Mouse (Mus musculus) left cerebral cortex, adult 18-20 months (tissue): ENCODE data around the gene Ccl27b. TPM values are rescaled to one million over a fixed set of nuclear protein-coding genes. Genes with fewer than 3 reads are reported as not detected.
"Not testable (repeated sequence)": the region's sequence is repeated elsewhere in the genome, so short reads cannot be mapped to it uniquely, and the experiment has no call there.

Experiments
- DNase-seq, 2 experiments: peaks; one replicate each; pipeline ENCODE4 v3.0.0; 2021 to 2022; ENCODE audit warnings: low spot score in 2 of 2, mixed read lengths in 1 of 2
- long read RNA-seq, 2 experiments: library from polyadenylated mRNA; stranded (forward); transcript quantifications; one replicate each; pipeline ENCODE4 v2.0.0; 2021
- total RNA-seq, 2 experiments: library from RNA; stranded (reverse); gene quantifications; 2 replicates each; pipeline ENCODE4 v1.2.3; 2021

Ccl27b gene
- total RNA-seq = 1 to 10 TPM; 4.6 to 9.6 TPM
- long read RNA-seq, experiment 1, partial matches to known transcripts = 2 of 10 reads
- long read RNA-seq, experiment 1, other reads (novel, unspliced or antisense) = 8 of 10 reads
- long read RNA-seq, experiment 2, partial matches to known transcripts = 0 of 4 reads
- long read RNA-seq, experiment 2, other reads (novel, unspliced or antisense) = 4 of 4 reads

DNA sequence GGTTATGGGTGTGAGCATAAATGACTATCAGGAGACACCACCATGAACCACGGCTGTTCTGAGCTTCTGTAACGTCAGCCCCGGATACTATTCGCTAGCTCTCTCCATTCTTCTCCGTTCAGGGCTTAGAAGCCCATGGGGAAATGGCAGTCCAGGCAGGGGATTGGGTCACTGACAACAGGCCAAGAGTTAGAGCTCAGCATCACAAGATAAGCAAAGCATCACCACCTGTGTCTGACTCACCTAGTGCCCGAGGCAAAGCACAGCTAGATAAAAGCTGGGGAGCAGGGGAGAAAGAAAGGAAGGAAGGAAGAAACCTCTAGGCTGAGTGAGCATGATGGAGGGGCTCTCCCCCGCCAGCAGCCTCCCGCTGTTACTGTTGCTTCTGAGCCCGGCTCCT is at the start of gene Ccl27b:
Gene Ccl27b, plus strand, starts transcription at position 301 of the 400 bp plus-strand sequence.
- not testable (repeated sequence) for DNase-seq

DNA sequence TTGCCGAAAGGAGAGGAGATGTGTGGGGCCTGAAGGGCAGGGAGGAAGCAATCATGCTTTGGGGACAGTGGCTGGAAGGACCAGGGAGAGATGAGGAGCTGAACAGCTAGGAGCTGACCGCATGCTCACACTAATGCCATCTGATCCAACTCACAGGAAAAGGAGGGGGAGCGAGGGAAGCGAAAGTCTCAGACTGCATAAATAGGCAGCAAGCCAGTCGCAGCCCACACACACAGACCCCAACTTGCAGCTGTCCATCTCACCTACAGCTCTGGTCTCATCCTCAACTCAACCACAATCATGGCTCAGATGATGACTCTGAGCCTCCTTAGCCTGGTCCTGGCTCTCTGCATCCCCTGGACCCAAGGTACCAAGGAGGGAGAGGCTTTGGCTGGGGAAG is 43.2 kb upstream of the Ccl27b start, which contains the start of gene Gm10591:
Gene Gm10591, plus strand, starts transcription at position 301 of the 400 bp plus-strand sequence.
- DNase-seq = not testable (repeated sequence)

DNA sequence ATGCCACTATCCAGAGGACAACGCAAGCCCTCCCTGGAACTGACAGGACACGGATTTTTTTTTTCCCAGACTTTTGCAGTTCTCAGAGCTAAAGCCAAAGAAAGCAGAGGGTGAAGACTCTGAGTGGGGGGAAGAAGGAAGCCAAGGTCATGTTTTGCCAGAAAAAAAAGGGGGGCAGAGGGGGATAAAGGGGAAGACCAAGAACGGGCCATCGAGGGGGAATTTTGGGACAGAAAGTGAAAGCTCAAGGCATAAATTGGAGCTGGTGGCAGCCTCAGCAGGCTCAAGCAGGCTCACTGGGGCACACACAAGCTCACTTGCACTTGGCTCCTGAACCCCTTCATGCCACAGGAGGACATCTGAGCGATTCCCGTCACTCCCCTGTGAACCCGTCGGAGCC is 25.6 kb upstream of the Ccl27b start, which contains the start of gene Gm2564:
Gene Gm2564, plus strand, starts transcription at position 301 of the 400 bp plus-strand sequence.
- not testable (repeated sequence) for DNase-seq

DNA sequence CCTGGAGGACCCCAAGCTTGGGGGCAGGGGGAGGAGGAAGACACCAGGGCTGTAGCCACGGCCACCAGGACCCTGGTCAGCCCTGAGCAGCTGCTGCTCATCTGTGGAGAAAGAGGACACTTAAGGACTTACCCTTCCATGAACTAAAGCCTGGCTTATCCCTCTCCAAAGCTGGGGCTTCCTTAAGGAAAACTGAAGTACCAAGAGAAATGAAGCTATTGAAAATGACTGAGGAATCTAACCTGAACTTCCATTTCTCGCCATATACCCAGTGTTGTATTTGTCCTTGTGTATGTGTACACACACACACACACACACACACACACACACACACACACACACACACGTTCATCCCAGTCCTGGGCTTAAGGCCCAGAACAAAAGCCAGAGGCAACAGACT is 6.7 kb downstream of the Ccl27b start, which contains the start of gene Il11ra2:
Gene Il11ra2, minus strand, starts transcription at position 101 of the 400 bp plus-strand sequence.
- not testable (repeated sequence) for DNase-seq

DNA sequence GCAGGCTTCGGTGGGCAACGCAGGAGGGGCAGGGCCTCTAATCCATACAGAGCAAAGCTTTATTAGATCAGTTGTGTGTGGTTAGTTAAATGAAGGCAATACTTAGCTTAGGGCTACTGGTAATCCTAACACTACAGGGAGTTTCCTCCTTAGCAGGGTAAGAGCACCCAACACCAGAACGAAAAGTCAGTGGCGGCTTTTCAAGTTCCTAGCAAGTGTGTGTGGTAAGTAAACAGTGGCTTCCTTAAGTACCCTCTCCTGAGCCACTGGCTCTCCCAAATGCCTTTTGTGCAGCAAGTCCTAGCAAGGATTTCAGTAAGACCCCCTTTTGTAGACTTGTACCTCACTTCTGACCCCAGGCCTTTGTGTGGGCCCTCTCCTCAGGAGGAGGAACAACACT is 20.4 kb downstream of the Ccl27b start:
- DNase-seq = not testable (repeated sequence)

DNA sequence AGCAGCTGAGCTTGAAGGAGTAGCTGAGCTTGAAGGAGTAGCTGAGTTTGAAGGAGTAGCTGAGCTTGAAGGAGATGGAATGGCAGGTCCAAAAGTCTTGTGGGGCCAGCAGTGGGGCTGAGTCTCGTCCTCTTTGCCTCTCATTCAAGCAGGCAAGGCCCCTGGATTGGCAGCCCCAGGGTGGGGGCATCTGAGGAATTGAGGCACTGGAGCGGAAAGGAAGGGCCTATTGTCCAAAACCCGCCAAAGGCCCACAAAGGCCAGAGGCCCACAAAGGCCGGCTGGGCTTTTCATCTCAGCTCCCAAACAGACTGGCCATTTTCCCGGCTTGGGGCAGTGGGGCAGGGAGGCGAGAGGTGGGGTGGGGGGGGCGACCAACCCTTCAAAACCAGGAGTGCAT is 24.3 kb downstream of the Ccl27b start:
- not testable (repeated sequence) for DNase-seq

DNA sequence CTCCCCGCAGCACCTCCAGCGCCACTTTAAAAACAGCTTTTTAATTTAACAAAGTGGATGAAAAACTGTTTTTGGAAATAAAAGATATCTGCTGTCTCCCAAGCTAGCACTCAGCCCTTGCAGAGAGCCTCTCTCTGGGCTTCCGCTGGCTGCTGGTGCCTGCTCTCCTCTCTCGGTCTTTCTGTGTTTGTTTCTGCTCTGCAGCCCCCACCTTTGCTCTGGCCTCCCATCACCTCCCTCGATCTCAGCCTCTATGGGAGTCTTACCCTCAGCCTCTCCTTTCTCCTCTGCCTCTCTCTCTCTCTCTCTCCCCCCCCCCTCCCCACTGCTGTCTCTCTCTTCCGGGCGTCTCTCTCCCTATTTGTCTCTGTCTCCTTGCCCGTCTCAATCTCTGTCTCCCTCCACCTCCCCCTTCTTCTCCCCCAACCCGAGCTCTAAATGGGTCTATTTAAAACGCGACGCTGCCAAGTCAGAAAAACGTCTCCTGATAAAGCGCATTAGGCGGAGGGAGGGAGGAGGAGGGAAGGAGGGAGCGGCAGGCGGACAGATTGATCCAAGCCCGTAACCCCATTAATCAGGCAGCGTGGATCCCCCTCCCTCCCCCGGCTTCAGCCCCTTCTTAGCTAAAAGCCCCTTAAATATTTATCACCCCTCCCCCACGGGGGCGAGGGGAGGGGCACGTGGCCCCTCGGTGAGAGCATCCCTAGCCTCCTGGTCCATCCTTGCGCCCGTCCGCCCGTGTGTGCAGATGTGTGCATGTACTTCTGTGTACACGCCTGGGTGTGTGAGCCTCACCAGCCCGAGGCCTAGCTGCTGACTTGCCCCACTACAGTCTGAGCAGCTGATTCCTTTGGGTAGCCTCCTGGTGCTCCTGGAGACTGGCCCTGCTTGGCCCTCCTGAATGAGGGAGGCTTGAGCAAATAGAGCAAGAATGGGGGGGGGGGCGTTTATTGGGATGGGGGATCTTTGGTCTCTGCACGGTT is 25.6 kb downstream of the Ccl27b start:
- DNase-seq = not testable (repeated sequence)

DNA sequence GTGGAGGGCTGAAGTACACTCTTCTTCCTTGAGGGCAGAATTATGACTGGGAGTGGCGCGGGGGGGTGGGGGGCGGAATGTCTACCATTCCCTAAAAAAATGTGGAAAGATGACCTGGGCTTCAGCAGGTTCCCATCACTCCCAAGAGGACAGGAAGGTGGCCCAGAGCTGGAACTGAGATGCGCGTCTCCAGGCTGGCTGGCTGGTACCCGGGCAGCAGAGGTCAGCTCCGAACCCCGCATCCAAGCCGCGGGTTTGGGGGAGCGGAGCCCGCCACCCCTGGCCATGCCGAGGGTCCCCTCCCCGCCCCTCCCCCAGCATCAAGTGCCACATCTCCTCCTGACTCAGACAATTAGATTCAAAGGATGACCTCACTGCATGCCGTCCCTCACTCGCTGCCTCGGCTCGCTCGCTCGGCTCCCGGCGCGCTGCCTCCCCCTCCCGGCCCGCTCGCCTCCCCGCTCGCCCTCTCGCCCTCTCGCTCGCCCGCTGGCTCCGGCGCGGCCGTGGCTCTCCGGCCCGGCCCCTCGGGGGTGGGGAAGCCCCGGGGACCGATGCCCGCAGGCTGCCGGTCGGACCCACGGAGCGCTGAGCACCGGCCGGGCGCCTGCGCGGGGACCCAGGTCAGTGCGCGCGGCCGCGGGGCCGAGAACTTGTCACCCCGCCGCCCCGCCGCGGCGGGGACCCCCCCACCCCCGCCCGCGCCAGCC is 26.6 kb downstream of the Ccl27b start:
- not testable (repeated sequence) for DNase-seq

DNA sequence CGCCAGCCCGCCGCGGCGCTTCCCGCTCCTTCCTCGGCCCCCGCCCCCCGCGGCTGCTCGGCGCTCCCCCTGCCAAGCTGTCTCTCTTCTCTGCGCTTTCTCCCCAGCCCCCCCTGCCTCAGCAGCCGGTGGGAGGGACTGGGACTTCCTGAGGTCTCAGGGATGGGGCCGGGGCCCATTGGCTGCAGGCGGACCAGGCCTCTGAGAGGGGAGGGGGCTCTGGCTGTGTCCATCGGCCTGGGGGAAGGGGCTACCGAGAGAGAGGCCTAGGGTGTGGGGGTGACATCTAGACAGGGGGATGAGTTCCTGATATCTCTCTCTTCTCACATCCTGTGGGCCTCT is 27.1 kb downstream of the Ccl27b start:
- not testable (repeated sequence) for DNase-seq

Other genes starting within 250 kb of the Ccl27b start
- not detected for gene Gm21586, start 215.9 kb upstream of the Ccl27b start, total RNA-seq
- 1 to 10 TPM; 5.2 to 5.6 TPM for gene Gm2163, start 188.5 kb upstream of the Ccl27b start, total RNA-seq
- not detected for gene Fam205a2, start 127.1 kb upstream of the Ccl27b start, total RNA-seq
- gene Gm10591, start 43.1 kb upstream of the Ccl27b start, total RNA-seq = not detected
- 10 to 100 TPM; 13.1 to 14.1 TPM for gene Gm2564, start 25.5 kb upstream of the Ccl27b start, total RNA-seq
- gene Il11ra2, start 6.6 kb downstream of the Ccl27b start, total RNA-seq = not detected
- 1 to 10 TPM; 1.3 to 2.4 TPM for gene 4930578G10Rik, start 80.3 kb downstream of the Ccl27b start, total RNA-seq
- gene Ccl19, start 101.3 kb downstream of the Ccl27b start, total RNA-seq = 1 to 10 TPM; 1.1 to 1.6 TPM
- not detected for gene Ccl21a, start 118.7 kb downstream of the Ccl27b start, total RNA-seq
- gene Fam205a1, start 198.6 kb downstream of the Ccl27b start, total RNA-seq = under 1 TPM; 0.12 to 0.19 TPM
- gene Gm12394, start 201.5 kb downstream of the Ccl27b start, total RNA-seq = 1 to 10 TPM; 1.9 to 2.2 TPM
- gene Fam205c, start 219.0 kb downstream of the Ccl27b start, total RNA-seq = 1 to 10 TPM in 1 of 2 experiments, under 1 TPM in 1; 0.44 to 1.4 TPM